Mouse (Mus musculus) cerebellum, adult (tissue): ENCODE data around the gene Prr7.
"Not testable (repeated sequence)": the region's sequence is repeated elsewhere in the genome, so short reads cannot be mapped to it uniquely, and the experiment has no call there.

ENCODE experiments used
- ATAC-seq: cut with Nextera tagmentation; 2 replicates; pipeline ENCODE4 v1.9.2; 2017; ENCODE audit warnings: mild to moderate bottlenecking, moderate library complexity, mixed read lengths; ENCODE audit not compliant: insufficient number of reproducible peaks, low FRiP score, low TSS enrichment

Gene Prr7

DNA sequence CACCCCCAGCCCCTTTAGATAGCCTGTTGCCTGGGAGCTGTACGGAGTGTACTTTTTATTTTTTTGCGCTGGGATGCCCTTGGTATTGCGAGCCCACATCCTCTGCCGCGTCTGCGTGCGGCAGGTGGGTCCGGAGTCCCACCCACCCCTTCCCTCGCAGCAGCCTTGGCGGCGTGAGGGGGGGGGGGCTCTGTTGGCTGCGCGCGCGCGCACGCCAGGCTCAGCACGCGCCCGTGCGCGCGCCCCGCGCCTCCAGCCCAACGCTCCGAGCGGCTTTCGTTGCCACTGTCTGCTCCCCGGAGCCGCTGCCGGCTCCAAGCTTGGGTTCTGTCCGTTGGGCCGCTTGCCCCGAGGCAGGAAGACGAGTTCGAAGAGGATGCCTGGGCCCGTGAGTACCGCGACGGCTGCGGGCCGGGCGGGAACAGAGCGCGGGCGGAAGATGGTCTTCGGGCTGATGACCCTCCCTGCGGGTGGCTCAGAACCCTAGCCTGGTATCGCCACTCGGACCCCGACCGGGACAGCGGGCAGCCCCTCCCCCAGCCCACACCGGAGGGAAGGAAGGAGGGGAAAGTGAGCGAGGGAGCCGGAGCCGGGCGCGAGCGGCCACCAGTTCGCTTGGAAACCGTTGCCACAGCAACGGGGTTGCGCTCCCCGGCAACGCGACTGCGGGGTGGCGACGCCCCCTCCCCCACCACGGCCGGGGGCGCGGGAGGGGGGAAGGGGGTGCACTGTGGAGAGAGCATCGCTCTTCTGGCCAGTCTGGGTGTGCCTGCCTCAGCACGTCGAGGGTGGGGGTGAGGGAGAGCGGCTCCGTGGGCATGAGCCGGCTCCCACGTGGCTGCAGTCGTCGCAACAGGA lies at the start of gene Prr7:
Prr7 (plus strand) TSS at position 241 of the 858 bp plus-strand sequence.
- ATAC-seq = peak; percentile 32; the same call in 1 of the 2 replicates

DNA sequence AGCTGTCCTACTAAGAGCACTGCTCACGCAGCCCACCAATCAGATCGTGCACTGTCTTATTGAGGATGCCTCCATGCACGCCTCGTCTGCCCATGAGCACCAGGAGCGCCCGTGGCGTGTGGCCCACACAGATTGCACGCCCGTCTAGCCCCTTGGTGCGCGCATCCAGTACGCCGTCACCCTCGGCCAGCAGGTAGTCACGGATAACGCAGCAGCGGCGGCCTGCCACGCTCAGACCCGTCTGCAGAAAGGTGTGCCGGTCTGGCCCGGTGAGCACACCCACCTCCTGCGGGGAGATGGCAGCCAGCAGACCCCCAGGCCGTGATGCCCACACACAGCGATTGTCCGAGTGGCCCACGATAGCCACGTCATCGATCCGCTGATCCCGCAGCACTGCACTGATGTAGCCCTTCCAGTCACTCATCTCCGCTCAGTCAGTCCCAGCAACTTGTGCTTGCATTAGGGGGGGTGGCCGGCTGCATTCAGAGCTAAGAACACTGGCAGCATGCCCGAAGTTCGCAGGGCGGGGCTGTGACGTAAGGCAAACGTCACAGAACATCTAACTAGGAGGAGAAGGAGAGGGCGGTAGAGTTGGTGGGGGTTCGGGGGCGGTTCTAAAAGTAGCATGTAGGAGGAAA lies 49.2 kb upstream of the Prr7 start, which contains the start of gene Pfn3:
Pfn3 (minus strand) TSS at position 490 of the 638 bp plus-strand sequence.
- no peak for ATAC-seq

DNA sequence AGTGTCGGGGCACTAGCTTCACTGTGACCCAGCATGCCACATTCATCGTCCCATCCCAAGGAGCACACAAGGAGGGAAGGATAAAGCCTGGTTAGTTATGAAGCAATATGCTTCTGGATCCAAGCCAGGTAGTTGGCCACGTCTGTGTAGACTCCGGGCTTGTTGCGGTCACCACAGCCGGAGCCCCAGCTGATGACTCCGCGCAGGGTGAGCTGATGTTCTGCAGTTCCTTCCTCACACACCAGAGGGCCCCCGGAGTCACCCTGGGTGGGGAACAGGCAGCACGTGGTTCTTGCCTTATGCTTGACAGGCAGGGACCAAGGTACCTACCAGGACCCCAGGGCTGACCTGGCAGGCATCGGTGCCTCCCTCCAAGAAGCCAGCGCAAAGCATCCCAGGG lies 46.1 kb upstream of the Prr7 start:
- peak; percentile 80 for ATAC-seq

DNA sequence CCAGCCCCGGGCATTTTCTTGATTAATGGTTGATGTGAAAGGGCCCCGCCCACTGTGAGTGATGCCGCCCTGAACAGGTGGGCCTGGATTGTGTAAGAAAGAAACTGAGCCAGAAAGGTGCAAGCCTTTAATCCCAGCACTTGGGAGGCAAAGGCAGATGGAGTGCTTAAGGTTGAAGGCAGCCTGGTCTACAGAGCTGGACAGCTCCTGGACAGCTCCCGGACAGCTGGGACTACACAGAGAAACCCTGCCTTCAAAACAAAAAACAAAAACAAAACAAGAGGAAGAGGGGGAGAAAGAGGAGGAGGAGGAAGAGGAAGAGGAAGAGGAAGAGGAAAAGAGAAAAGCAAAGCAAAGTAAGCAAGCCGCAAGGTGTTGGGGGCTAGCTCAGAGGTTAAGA lies 44.9 kb upstream of the Prr7 start:
- ATAC-seq = no peak

DNA sequence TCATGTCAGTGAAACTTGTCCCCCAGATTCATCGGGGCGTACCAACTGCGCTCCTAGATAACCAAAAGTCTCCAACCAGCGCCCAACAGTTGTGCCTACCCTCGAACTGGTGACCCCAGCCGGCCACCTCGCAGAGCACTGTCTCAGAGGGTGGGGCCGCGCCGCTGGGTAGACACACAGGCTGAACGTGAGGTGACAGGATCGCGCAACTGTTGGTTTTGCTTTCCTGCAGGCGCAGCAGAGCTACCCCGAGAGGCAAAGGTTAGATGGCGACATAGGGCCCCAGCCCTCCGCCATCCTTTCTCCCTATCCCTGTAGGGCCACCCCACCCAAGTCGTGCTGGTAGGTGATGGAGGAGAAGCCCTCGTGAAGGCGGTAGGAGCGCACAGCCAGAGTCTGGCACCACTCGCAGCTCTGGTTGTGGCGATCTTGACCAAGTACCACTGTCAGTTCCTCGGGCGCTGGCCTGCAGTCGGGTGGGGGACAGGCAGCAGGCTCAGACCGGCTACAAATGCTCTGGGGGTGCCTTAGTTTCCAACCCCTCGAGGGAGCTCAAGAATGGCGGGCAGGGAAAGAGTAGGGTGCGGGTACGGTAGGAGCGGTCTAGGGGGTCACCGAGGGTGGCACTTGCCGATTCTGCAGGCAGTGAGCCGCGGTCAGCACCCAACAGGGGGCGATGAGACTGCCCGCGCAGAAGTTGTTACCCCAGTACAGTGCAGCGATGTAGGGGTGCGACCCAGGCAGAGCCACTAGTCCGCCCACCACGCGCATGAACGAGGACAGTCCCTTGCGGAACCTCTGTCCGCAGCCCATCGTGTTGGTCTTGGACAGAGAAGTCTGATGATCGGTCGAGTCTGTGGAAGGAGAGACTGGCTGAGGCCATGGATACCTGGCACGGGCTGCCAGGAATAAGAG lies 43.8 kb upstream of the Prr7 start:
- no peak for ATAC-seq

DNA sequence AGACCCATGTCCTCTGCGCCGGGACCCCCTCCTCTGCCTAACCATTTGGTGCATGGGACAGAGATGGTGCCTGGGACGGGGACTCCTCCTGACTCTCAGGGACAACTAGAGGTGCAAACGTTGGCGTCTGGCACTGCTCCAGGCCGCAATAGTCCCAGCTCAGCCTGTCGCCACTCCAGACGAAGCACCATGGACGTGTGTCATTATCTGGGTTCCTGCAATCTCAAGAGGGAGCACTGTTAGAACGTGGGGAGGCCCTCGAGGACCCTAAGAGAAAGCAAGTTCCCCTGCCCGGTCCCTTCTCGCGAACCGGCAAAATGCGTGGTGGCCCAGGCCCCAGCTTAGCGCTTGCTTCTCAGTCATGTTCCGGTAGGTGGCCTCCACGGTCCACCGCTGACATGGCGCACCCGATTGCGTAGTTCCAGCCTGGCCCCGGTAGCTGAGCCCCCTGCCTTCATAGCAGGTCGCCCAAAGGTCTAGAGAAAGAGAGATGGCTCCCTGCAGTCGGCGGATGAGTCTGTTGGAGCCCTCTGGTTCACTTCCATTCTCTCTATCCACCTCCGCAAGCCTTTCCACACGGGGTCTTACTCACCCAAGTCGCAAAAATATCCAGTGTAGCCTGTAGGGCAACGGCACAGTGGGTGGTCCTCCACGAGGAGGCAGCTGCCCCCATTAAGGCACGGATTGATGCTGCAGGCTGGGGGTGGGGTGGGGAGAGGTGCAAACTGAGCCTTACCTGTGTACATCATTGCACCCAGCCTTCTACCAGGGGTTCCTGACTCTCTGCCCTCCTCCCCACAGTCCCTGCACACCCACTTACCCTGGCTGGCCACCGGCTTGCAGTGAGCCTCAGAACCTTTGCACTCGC lies 42.9 kb upstream of the Prr7 start:
- ATAC-seq = peak; percentile 31; the same call in 1 of the 2 replicates

DNA sequence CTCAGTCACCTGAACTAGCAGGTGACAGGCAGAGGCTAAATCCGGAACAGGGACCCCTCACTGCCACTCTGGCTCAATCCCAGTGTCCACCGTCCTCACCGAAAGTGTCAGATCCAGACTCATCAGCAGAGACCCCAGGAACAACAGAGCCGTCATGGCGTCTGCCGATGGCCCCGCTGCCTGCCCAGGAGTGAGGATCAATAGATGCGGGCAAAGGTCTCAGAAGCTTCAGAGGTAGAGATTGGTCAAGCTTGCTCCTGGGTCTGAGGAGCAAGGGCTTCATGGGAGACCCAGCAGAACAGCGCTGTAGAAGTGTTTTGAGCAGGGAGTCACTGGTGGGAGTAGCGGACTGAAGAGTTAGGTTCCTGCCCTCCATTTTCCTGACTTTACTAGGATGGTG lies 37.5 kb upstream of the Prr7 start, which contains the start of gene F12:
F12 (minus strand) TSS at position 181 of the 400 bp plus-strand sequence.
- no peak for ATAC-seq

DNA sequence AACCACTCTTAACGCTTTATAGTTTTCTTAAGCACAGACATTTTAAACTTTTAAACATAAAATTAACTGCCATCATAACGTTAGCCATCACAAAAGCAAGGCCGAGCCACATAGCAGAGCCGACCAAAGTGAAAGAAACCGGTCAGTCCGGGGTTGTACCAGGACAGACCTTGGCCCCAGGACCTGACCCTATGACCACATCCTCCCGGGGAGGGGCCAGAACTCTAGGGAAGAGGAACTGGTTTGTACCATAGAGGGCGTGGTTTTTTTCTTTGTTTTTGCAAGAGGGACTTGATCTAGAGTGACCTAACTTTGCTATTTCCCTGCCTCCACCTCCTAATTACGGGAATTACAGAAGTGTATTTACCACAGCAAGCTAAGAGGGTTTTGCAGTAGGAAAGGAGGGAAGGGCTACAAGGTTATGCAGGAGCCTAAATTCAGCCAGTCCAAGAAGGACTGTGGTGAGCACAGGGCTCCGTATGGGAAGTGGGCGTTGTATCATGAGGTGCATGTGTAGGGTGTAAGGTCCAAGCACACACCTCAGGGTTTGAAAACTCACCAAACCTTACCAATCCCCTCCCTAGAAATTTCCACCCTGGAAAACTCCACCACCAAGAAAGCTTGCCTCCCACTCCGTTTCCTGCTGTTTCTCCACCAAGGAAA lies 34.7 kb upstream of the Prr7 start:
- ATAC-seq = no peak

DNA sequence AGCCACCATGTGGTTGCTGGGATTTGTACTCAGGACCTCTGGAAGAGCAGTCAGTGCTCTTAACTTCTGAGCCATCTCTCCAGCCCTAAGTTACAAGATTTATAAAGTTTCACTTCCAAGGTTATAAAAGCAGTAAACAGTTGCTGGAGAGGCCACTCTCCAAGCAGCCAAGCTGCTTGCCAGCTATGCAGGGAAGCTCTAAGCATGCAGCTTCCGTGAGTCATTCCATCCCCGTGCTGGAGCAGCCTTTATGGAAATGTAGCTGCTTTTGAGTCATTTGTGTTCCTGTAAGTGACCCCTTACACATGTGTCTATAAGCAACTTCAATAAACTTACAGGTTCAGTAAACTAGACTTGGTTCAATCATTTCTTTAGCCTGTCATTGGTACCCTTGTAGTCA lies 33.5 kb upstream of the Prr7 start:
- no peak for ATAC-seq

DNA sequence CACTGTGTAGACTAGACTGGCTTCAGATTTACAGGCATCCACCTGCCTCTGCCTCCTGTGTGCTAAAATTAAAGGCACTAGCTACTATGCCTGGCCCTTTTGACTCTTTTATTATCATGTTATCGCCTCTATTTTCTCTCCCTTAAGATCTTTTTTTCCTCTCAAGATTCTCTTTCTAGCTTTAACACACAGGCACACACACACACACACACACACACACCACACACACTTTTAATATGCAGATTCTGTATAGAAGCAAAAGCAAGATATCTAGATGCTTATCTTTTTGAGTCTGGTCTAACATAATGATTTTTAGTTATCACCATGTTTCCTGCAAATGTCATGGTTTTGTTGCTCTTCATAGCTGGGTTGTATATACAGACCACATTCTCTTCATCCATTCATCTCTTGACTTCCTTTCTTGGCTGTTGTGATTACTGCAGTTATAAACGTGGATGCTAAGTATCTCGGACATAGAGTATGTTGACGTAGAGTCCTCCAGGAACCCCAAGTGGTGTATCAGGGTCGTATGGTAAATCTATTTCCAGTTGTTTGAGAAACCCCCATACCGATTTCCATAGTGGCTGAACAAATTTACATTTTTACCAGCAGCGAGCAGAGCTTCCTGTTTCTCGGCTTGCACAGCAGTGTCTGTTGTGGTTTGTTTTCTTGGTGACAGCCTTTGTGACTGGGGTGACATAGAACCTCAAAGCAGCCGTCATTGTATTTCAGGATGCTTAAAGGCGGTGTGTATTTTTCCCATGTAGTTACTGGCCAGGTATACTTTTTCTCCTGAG lies 32.0 kb upstream of the Prr7 start:
- ATAC-seq = no peak

DNA sequence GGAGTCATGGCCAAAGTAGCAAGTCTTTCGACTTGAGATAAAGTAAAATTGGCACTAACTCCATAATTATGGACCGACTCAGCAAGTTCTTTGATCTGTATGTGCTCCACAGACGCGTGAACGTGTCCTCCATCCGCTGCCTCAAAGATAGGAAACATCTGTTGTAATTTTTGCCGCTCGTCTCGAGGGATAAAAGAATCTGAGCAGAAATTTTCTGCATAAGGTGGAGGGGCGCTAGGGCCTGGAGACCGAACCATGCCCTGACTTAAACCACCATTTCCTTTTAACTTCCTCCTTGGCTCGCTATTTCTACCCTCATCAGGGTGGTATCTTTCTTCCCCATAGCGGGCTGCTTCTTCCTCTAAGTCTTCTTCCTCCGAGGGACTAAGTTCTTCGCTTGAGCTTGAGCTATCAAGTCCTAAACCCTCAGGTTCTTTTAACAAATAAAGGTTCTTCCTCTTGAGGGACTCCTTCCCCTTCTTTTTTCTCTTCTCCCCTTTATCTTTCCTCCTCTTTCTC lies 26.9 kb upstream of the Prr7 start:
- not testable (repeated sequence) for ATAC-seq

DNA sequence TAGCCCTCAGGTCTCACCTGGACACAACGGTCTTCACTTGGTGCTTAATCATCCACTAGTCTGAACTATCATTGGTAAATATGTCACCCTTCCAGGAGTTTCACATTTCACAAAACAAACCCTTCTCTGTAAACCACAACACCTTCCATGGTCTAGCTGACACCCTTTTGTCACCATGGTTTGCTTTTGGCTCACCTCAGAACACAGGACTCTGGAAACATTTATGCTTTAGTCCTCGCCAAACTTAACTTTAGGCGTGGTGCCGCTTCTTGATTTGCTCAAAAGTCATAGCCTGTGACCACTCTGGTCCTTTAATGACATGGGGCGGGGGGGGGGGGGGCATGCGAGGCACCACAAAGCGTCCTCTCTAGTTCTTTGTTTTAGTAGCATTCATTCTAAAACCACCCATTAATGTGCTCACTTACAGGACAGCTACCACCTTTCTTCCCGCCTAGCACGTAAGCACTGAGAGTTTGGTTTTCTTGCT lies 20.2 kb upstream of the Prr7 start:
- ATAC-seq = no peak

DNA sequence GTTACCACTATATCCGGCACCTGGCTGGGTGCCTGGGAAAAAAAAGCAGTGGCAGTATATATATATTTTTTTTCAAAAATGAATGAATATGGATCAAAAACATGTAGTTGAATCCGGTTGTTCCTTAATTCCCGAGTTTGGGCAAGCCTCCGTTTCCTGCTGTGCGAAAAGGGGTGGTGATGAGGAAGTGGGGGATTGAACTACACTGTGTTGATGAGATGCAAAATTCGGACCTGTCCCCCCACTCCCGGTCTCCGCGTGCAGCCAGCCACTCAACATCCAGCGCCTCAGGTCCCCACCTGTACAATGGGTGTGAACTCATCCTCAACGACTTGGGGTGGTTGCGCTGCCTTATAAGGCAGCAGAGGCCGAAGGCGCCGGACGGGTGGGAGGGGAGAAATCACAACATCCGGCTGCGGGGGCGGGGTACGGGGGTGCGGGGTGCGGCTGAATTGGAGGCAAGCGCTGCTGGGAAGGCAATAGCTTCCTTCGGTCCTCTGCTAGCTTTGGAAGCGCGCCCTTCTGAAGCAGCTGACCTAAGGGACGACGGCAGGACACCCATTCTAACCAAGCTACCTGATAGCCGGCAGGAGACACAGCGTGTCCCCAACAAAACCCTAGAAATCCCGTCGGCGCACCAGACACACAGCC lies 19.7 kb upstream of the Prr7 start:
- ATAC-seq = peak; percentile 47

DNA sequence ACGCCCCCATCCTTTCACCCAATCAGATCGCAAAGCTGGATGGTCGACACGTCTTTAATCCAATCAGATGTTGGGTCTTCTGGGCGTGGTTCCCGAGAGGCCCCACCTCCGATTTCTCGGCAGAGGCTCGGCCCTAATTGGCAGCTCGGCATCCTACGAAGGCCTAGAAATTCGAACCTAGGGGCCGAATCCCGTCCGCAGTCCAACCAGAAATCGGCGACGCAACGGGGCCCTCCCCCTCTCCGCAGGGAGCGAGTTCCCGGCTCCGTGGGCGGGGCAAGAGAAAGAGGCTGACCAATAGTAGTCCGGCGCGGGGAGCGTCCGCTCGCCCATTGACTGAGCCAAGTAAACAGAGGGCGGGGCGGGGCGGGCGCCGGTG lies 19.1 kb upstream of the Prr7 start, which contains the start of gene Grk6:
Grk6 (plus strand) TSS at position 136 of the 379 bp plus-strand sequence.
- ATAC-seq = peak; percentile 95

DNA sequence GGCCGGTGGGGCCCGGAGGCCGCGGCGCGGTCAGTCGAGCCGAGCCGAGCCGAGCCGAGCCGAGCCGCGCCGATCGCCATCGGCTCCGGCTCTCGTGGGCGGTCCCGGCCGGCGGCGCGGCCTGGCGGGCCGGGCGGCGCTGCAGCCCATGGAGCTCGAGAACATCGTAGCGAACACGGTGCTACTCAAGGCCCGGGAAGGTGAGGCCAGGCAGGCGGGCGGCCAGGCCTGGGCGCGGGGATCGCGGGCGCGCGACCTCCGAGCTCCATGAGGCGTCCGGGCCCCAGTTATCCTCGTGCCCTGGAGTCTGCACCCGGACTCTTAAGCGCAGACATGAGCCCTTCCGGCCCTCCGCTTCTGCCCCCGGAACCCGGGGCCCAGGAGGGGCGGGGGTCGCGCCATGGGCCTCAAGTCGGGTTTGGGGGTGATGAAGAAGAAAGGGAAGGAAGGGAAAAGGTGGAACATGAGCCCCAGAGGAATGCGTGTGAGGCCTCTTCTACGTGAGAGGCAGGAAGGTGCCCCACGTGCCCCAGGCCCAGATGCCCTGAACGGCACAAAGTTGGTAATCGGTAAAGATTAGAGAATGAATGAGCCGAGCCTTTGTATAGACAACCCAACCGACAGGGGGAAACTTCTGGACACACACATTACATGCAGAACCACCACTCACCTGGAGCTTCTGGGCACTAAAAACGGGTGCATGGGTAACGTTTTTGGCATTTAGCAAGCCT lies 18.5 kb upstream of the Prr7 start:
- no peak for ATAC-seq

DNA sequence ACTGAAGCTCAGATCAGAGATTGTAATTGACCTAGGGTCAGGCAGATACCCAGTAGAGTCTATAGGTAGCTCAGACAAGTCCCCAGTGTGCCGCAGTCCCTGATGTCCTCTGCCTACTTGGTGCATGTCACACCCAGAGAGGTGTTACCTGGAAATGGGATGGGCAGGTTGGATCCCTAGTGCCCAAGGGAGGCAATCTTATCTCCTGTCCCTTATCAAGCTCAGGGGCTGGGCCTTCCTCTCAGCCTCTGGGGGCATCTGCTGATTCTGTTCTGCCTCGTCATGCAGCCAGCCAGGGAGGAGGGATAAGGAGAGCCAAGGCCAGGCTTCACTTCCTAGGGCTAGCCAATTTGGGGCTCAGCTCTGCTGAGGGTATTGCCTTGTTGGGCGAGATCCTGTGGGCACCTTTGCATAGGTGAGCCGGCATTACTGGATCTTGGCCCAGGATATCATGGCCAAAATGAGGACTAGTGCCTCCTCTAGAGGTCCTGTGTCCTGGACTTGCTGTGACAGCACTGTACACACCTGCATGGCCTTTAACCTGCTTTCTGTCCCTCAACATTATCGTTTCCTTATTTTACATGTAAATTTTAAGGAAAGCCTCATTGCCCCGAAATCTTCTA lies 17.5 kb upstream of the Prr7 start:
- no peak for ATAC-seq
